Mouse (Mus musculus): Measurements from ENCODE around the gene Tenm4.

- TF ChIP-seq CTCF (IDR thresholded peaks at IDR 0.05; ENCODE audit: borderline replicate concordance, insufficient read depth, low read depth, low read length) (no peak), POLR2A (IDR thresholded peaks at IDR 0.05; ENCODE audit: borderline replicate concordance, insufficient read depth, low read length) (no peak)
Observed at GRCm38 (mm10) chr7:96235847-96236246, 64.8 kb downstream of the Tenm4 start.
